Mouse (Mus musculus) brain, embryonic 14.5 days (tissue): Measurements from ENCODE around the gene Il9.

Source experiments
- CTCF ChIP-seq: fragments of 200-500 bp; IDR thresholded peaks from 2 replicates; pipeline ENCODE4 v1.5.1; 2012; ENCODE audit warnings: inconsistent platforms, mild to moderate bottlenecking, moderate library complexity, borderline replicate concordance; ENCODE audit not compliant: insufficient read depth, insufficient read length; ENCODE audit errors: extremely low read depth
- POLR2A ChIP-seq: fragments of 200-500 bp; IDR thresholded peaks from 2 replicates; pipeline ENCODE4 v1.6.1; 2012; ENCODE audit warnings: mild to moderate bottlenecking, inconsistent platforms, borderline replicate concordance; ENCODE audit not compliant: poor library complexity, insufficient read depth, insufficient read length, severe bottlenecking; ENCODE audit errors: extremely low read depth

DNA sequence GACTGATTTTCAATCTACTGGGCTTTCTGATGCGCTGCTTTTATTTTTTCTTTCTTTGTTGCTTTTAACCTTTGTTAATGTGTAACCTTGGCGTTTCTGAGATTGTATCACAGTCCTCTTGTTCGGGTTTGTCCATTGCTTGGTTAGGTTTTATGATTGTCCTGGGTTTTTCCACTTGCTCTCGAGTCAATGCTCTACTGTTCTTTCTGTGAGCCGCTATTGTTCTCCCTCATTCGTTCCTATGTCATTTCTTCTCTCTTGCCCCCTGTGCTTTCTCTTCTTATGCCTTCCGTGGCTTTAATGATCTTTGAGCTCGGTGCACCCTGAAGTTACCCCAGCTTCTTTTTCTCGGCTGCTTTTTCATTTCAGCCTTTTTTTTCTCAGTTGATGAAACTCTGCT lies 24.0 kb downstream of the Il9 start:
- no peak for TF ChIP-seq CTCF
- TF ChIP-seq POLR2A: no peak
